Comparison of ENCODE assay signal across 32 mouse cellular contexts in the genomic region with DNA sequence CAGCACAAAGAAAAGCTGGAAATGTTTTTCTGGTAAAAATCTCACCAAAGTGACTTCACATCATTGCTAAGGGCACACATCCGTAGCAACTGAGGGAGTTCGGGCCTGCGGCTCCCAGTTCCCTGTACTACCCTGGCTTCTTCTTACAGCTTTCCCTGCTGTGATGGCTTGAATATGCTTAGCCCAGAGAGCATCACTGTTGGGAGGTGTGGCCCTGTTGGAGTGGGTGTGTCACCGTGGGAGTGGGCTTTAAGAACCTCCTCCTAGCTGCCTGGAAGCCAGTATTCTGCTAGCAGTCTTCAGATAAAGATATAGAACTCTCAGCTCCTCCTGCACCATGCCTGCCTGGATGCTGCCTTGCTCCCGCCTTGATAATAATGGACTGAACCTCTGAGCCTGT. TPM values are rescaled to one million over a fixed set of nuclear protein-coding genes. Genes with fewer than 3 reads are reported as not detected.
"Had no signal": no experiment of that assay in that cellular context is flagged by ENCODE, and none has a peak within 500 bp of the region (broad histone marks: within the 10 kb centered on the region; RNA-seq: fewer than 3 reads in every experiment).

No protein-coding gene starts in this region.

- H3K9me3 ChIP-seq: embryonic facial prominence, embryonic 10.5 days; embryonic facial prominence, embryonic 12.5 days; embryonic facial prominence, embryonic 13.5 days; embryonic facial prominence, embryonic 15.5 days; forebrain, embryonic 10.5 days; forebrain, embryonic 12.5 days; forebrain, embryonic 13.5 days; forebrain, embryonic 15.5 days had no signal

- H3K4me2 ChIP-seq: embryonic facial prominence, embryonic 12.5 days; embryonic facial prominence, embryonic 13.5 days; embryonic facial prominence, embryonic 15.5 days; forebrain, embryonic 12.5 days; forebrain, embryonic 13.5 days; forebrain, embryonic 15.5 days had no signal

- H3K4me3 ChIP-seq: embryonic facial prominence, embryonic 10.5 days; embryonic facial prominence, embryonic 12.5 days; embryonic facial prominence, embryonic 13.5 days; embryonic facial prominence, embryonic 15.5 days; erythroblast, embryonic 14.5 days; forebrain, embryonic 10.5 days; forebrain, embryonic 12.5 days; forebrain, embryonic 13.5 days; forebrain, embryonic 15.5 days; gastrocnemius, adult 2 months; heart, adult 2 months had no signal

- H3K27ac ChIP-seq: embryonic facial prominence, embryonic 10.5 days; embryonic facial prominence, embryonic 12.5 days; embryonic facial prominence, embryonic 13.5 days; embryonic facial prominence, embryonic 15.5 days; forebrain, embryonic 10.5 days; forebrain, embryonic 12.5 days; forebrain, embryonic 13.5 days; forebrain, embryonic 15.5 days; gastrocnemius, adult 2 months; heart, adult 2 months had no signal

- H3K4me1 ChIP-seq: embryonic facial prominence, embryonic 12.5 days; embryonic facial prominence, embryonic 13.5 days; embryonic facial prominence, embryonic 15.5 days; forebrain, embryonic 15.5 days had no signal

- DNase-seq: cerebellum, adult 9-11 months; cerebellum, postnatal 10 days; cerebellum, postnatal 14 days; cerebellum, postnatal 25 days; cerebellum, postnatal 36 days; embryo, embryonic 11 days; forebrain, postnatal 0 days; gastrocnemius, postnatal 10 days; gastrocnemius, postnatal 14 days; gastrocnemius, postnatal 25 days; gastrocnemius, postnatal 36 days; heart, adult 11 months; heart, adult 2 months had no signal

- H3K36me3 ChIP-seq: embryonic facial prominence, embryonic 10.5 days; embryonic facial prominence, embryonic 12.5 days; embryonic facial prominence, embryonic 13.5 days; embryonic facial prominence, embryonic 15.5 days; forebrain, embryonic 10.5 days; forebrain, embryonic 12.5 days; forebrain, embryonic 15.5 days had no signal

- ATAC-seq: forebrain, embryonic 13.5 days; forebrain, embryonic 14.5 days; forebrain, embryonic 15.5 days; forebrain, embryonic 16.5 days; forebrain, postnatal 0 days had no signal

- H3K9ac ChIP-seq: embryonic facial prominence, embryonic 12.5 days; embryonic facial prominence, embryonic 13.5 days; embryonic facial prominence, embryonic 15.5 days; forebrain, embryonic 12.5 days; forebrain, embryonic 13.5 days; forebrain, embryonic 15.5 days; forebrain, postnatal 0 days had no signal

- H3K27me3 ChIP-seq: forebrain, embryonic 15.5 days had no signal

RNA-seq across cellular contexts. Expression of a gene that starts 45.2 kb away (rescaled TPM):
- total RNA-seq: common myeloid progenitor, adult 5-6 weeks; gastrocnemius, adult 18-20 months; gastrocnemius, adult 2 months; gastrocnemius, adult 8-10 months; gastrocnemius, postnatal 10 days; gastrocnemius, postnatal 14 days; gastrocnemius, postnatal 25 days; gastrocnemius, postnatal 36 days; gastrocnemius, postnatal 4 days; granulocyte monocyte progenitor cell, adult 5-6 weeks; heart, adult 18-20 months; heart, adult 2 months; heart, adult 8-10 months had no signal
- polyA plus RNA-seq: embryonic facial prominence, embryonic 13.5 days; embryonic facial prominence, embryonic 15.5 days; erythroblast, embryonic 14.5 days; heart, adult 2 months had no signal
